Mouse (Mus musculus) midbrain, embryonic 10.5 days (tissue): ENCODE measurements around the gene Tmeff1. TPM values are rescaled to one million over a fixed set of nuclear protein-coding genes. Genes with fewer than 3 reads are reported as not detected.

ENCODE experiments used
- DNase-seq: peaks from one replicate; pipeline ENCODE4 v3.0.0-alpha.2; 2017; ENCODE audit warnings: low spot score
- H3K27ac ChIP-seq: fragments of 300-500 bp; sonication (generic); replicated peaks from 2 replicates; pipeline ENCODE4 v1.5.1; 2016; ENCODE audit warnings: mild to moderate bottlenecking
- H3K27me3 ChIP-seq: fragments of 300-500 bp; sonication (generic); 2 replicates; pipeline ENCODE4 v1.6.1; 2016; ENCODE audit warnings: low read depth, mild to moderate bottlenecking; ENCODE audit not compliant: poor library complexity, severe bottlenecking
- H3K36me3 ChIP-seq: fragments of 300-500 bp; sonication (generic); 2 replicates; pipeline ENCODE4 v1.6.1; 2016; ENCODE audit warnings: mild to moderate bottlenecking, moderate library complexity
- H3K4me1 ChIP-seq: fragments of 300-500 bp; sonication (generic); 2 replicates; pipeline ENCODE4 v1.6.1; 2016
- H3K4me3 ChIP-seq: fragments of 300-500 bp; sonication (generic); 2 replicates; pipeline ENCODE4 v1.5.1; 2016; ENCODE audit warnings: mild to moderate bottlenecking, moderate library complexity
- H3K9me3 ChIP-seq: fragments of 300-500 bp; sonication (generic); replicated peaks from 2 replicates; pipeline ENCODE4 v1.6.1; 2016; ENCODE audit warnings: mild to moderate bottlenecking
- WGBS: fragments of 180-500 bp; shearing (Covaris S2); methylation state at CpG from one replicate; pipeline ENCODE4 v1.1.7; 2016; 5-methylcytosine and 5-hydroxymethylcytosine counted together
- polyA plus RNA-seq: library from polyadenylated mRNA; unstranded; fragments of >200 nt; fragmentation: Nextera tagmentation; extraction: Ambion mirVana; gene quantifications from 2 replicates; pipeline ENCODE4 v1.2.1, GENCODE M21; 2016

Tmeff1 gene
- polyA plus RNA-seq, 1 experiment from 2014 or later: 90.3 TPM

DNA sequence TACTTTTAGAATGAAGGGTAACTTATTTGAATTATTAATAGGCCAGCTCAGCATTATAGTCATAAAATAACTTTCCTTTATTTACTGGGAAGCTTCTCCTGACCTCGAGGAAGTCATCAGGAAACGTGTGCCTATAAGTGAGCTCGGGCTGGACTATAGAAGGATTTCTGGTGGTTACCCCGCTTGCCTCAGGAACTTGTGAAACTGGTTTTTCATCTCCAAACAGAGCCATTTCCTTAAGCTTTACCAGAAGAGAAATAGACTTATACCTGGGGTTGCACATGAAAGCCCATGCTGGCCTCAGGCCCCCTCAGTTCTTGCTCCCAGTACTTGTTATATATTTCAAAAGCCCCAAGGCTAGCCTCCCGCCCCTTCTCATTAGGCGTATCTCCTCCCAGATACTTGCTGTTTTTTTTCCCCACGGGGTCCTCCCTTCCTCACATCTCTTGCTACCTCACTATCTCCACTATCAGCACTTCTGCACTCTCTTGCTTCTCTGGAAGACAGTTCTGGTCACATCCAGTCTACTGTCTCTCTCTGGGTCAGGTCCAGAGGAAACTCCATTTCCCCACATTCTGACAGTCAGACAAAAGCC is 99.7 kb downstream of the Tmeff1 start:
- 82% methylated on average over 7 of the region's 7 CpGs for WGBS

GRCm38 (mm10) chr4:48688148-48688547 is 103.2 kb downstream of the Tmeff1 start:
- H3K36me3 ChIP-seq: no peaks in the 10 kb centered on the region
- no peaks in the 10 kb centered on the region for H3K27me3 ChIP-seq
- H3K4me3 ChIP-seq: no peak overlapping the region
- H3K4me1 ChIP-seq: peaks cover 17% of the 10 kb centered on the region
- H3K27ac ChIP-seq: no peak overlapping the region
- H3K9me3 ChIP-seq: no peaks in the 10 kb centered on the region
- WGBS: 84% methylated on average over 6 of the region's 6 CpGs
- no peak for DNase-seq

More for the DNA sequence above, 99.7 kb downstream of the Tmeff1 start:
- peaks cover 13% of the 10 kb centered on the region; the same call in 1 of the 2 replicates for H3K4me1 ChIP-seq
- no peaks in the 10 kb centered on the region for H3K27me3 ChIP-seq
- no peaks in the 10 kb centered on the region for H3K36me3 ChIP-seq
- no peak for DNase-seq
- H3K27ac ChIP-seq: no peak overlapping the region
- H3K4me3 ChIP-seq: no peak overlapping the region
- no peaks in the 10 kb centered on the region for H3K9me3 ChIP-seq

DNA sequence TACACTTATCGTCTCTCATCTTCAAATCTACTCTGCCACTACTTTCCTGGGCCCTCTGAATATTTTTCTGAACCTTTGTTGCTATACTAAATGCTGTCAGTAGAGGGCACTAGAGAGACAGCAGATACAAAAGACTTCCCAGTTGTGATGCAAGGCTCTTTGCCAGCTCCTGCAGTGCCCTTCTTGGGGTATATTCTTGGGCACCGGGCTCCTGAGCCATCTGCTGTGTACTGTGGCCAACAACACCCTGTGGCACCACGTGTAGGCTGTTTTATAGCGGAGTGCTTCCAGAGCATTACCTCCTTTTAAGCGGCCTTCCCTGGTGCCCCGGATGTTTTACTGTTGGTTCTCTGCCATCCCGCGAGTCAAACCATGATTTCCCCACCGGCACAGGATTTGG is 105.7 kb downstream of the Tmeff1 start:
- 88% methylated on average over 9 of the region's 9 CpGs for WGBS
- Histone ChIP-seq H3K36me3 (no peaks in the 10 kb centered on the region), H3K4me3 (no peak overlapping the region), H3K27me3 (no peaks in the 10 kb centered on the region), H3K9me3 (no peaks in the 10 kb centered on the region), H3K4me1 (peaks cover 12% of the 10 kb centered on the region), H3K27ac (no peak overlapping the region)
- no peak for DNase-seq

GRCm38 (mm10) chr4:48691793-48692437 is 106.9 kb downstream of the Tmeff1 start:
- no peak overlapping the region for H3K4me3 ChIP-seq
- H3K4me1 ChIP-seq: peaks cover 12% of the 10 kb centered on the region
- DNase-seq: peak; percentile 62
- no peaks in the 10 kb centered on the region for H3K9me3 ChIP-seq
- no peak overlapping the region for H3K27ac ChIP-seq
- no peaks in the 10 kb centered on the region for H3K27me3 ChIP-seq
- WGBS: 40% methylated on average over 7 of the region's 7 CpGs
- H3K36me3 ChIP-seq: no peaks in the 10 kb centered on the region

GRCm38 (mm10) chr4:48692736-48693292 is 107.8 kb downstream of the Tmeff1 start:
- H3K36me3 ChIP-seq: no peaks in the 10 kb centered on the region
- H3K27me3 ChIP-seq: no peaks in the 10 kb centered on the region
- 73% methylated on average over 9 of the region's 9 CpGs for WGBS
- peaks cover 16% of the 10 kb centered on the region for H3K4me1 ChIP-seq
- no peaks in the 10 kb centered on the region for H3K9me3 ChIP-seq
- DNase-seq: no peak
- H3K4me3 ChIP-seq: no peak overlapping the region
- H3K27ac ChIP-seq: no peak overlapping the region

DNA sequence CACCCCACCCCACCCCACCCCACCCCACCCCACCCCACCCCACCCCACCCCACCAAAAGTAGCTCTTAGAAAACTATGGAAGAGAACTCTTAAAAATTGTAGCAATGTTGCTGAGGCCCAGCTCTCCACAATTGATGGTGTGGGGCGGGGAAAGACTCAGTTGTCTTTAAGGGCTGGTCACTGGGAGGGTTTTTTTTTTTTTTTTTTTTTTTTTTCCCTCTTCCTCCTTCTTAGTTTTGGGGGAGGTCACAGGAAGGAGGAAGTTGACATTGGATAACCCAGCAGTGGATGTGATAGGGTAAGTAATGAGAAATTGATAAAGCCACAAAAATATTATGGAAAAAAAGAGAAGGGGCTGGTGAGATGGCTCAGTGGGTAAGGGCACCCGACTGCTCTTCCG is 111.7 kb downstream of the Tmeff1 start:
- H3K9me3 ChIP-seq: no peaks in the 10 kb centered on the region
- 100% methylated on average over 3 of the region's 3 CpGs for WGBS

DNA sequence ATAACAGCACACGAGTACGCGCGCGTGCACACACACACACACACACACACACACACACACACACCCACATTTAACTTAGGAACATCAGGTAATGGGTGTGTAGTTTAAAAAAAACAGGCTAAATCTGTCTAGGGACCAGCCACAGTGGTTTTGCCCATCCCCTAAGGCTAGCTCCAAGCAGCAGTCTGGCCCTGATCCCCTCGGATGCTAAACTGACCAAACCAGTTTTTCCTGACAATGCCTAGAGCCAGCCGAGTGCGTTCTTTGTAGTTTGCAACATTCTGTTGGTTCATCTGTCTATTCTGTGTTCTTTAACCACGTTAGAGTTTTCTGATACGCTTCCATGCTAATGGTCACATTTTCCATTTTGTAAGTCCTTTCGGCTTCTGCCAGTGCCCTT is 112.3 kb downstream of the Tmeff1 start:
- no peaks in the 10 kb centered on the region for H3K36me3 ChIP-seq
- DNase-seq: no peak
- 61% methylated on average over 11 of the region's 11 CpGs for WGBS

More for the DNA sequence above, 111.7 kb downstream of the Tmeff1 start:
- DNase-seq: no peak
- Histone ChIP-seq H3K4me1 (peaks cover 16% of the 10 kb centered on the region), H3K36me3 (no peaks in the 10 kb centered on the region), H3K27ac (no peak overlapping the region), H3K4me3 (no peak overlapping the region), H3K27me3 (no peaks in the 10 kb centered on the region)

More for the DNA sequence above, 112.3 kb downstream of the Tmeff1 start:
- Histone ChIP-seq H3K9me3 (no peaks in the 10 kb centered on the region), H3K27ac (no peak overlapping the region), H3K4me1 (peaks cover 11% of the 10 kb centered on the region; the same call in 1 of the 2 replicates), H3K4me3 (no peak overlapping the region), H3K27me3 (no peaks in the 10 kb centered on the region)

Other genes starting within 250 kb of the Tmeff1 start
- gene Tex10, start 111.7 kb upstream of the Tmeff1 start, polyA plus RNA-seq: 67.3 and 68.0 TPM in 2 replicates
- 69.1 and 71.2 TPM in 2 replicates for gene Msantd3, start 45.2 kb upstream of the Tmeff1 start, polyA plus RNA-seq
- gene Cavin4, start 78.3 kb downstream of the Tmeff1 start, polyA plus RNA-seq: 1.4 and 1.7 TPM in 2 replicates